Mouse (Mus musculus): ENCODE measurements around the gene Irf2bpl. TPM values are rescaled to one million over a fixed set of nuclear protein-coding genes. Genes with fewer than 3 reads are reported as not detected.

Gene Irf2bpl
- polyA plus RNA-seq (2016; fragmentation: Nextera tagmentation; extraction: Ambion mirVana), result 74.8 and 81.9 TPM in 2 replicates

GRCm38 (mm10) chr12:86884197-86885058 lies at the start of gene Irf2bpl:
TSS of gene Irf2bpl (minus strand) at chr12:86884798.
- under 1% methylated on average over 82 of the region's 82 CpGs for WGBS
- Histone ChIP-seq H3K4me3 (replicated peaks) (peak within 1 kb of the TSS; percentile 93), H3K36me3 (replicated peaks) (peaks cover 3% of the 10 kb centered on the region; the same call in 1 of the 2 replicates), H3K27ac (peak within 1 kb of the TSS; percentile 100), H3K4me1 (peaks cover 69% of the 10 kb centered on the region), H3K9ac (peak within 1 kb of the TSS; percentile 100), H3K27me3 (no peaks in the 10 kb centered on the region), H3K9me3 (no peaks in the 10 kb centered on the region), H3K4me2 (peak within 1 kb of the TSS; percentile 97)
- ATAC-seq (ENCODE audit: low FRiP score), result peak; percentile 90

GRCm38 (mm10) chr12:86932575-86932952 lies 48.0 kb upstream of the Irf2bpl start:
- WGBS, result 21% methylated on average over 6 of the region's 6 CpGs
- Histone ChIP-seq H3K4me1 (peaks cover 11% of the 10 kb centered on the region), H3K4me3 (replicated peaks) (no peak overlapping the region), H3K27ac (no peak overlapping the region), H3K27me3 (no peaks in the 10 kb centered on the region), H3K9me3 (peaks cover 7% of the 10 kb centered on the region), H3K4me2 (no peak overlapping the region), H3K9ac (no peak overlapping the region), H3K36me3 (replicated peaks) (no peaks in the 10 kb centered on the region)
- ATAC-seq (ENCODE audit: low FRiP score), result no peak

- H3K4me2 ChIP-seq, result no peak overlapping the region
- peaks cover 11% of the 10 kb centered on the region for H3K4me1 ChIP-seq
- no peak overlapping the region for H3K4me3 ChIP-seq (replicated peaks)
- no peak overlapping the region for H3K9ac ChIP-seq
- 15% methylated on average over 7 of the region's 7 CpGs for WGBS
- peaks cover 7% of the 10 kb centered on the region for H3K9me3 ChIP-seq
- H3K36me3 ChIP-seq (replicated peaks), result no peaks in the 10 kb centered on the region
- no peaks in the 10 kb centered on the region for H3K27me3 ChIP-seq
- H3K27ac ChIP-seq, result no peak overlapping the region
- no peak for ATAC-seq (ENCODE audit: low FRiP score)
Measured at GRCm38 (mm10) chr12:86931919-86932574, 47.4 kb upstream of the Irf2bpl start.

- Histone ChIP-seq H3K4me3 (replicated peaks) (no peak overlapping the region), H3K4me2 (no peak overlapping the region), H3K9ac (no peak overlapping the region), H3K36me3 (replicated peaks) (no peaks in the 10 kb centered on the region), H3K9me3 (peaks cover 7% of the 10 kb centered on the region), H3K27ac (0 out of 2 replicates have a peak overlapping the region, but pooled peaks have one; percentile 42), H3K4me1 (peaks cover 11% of the 10 kb centered on the region), H3K27me3 (no peaks in the 10 kb centered on the region)
- 75% methylated on average over 6 of the region's 6 CpGs for WGBS
- ATAC-seq (ENCODE audit: low FRiP score), result no peak
Measured at GRCm38 (mm10) chr12:86930934-86931729, 46.5 kb upstream of the Irf2bpl start.

- H3K9me3 ChIP-seq, result peaks cover 7% of the 10 kb centered on the region
- no peak overlapping the region for H3K4me2 ChIP-seq
- H3K36me3 ChIP-seq (replicated peaks), result no peaks in the 10 kb centered on the region
- H3K4me1 ChIP-seq, result peaks cover 19% of the 10 kb centered on the region
- no peak overlapping the region for H3K9ac ChIP-seq
- 0 out of 2 replicates have a peak, but pooled peaks cover 3% of the 10 kb centered on the region for H3K27me3 ChIP-seq
- ATAC-seq (ENCODE audit: low FRiP score), result peak; percentile 62
- 2% methylated on average over 5 of the region's 5 CpGs for WGBS
- H3K27ac ChIP-seq, result 0 out of 2 replicates have a peak overlapping the region, but pooled peaks have one; percentile 50
- no peak overlapping the region for H3K4me3 ChIP-seq (replicated peaks)
Measured at GRCm38 (mm10) chr12:86923837-86924236, 39.2 kb upstream of the Irf2bpl start.

GRCm38 (mm10) chr12:86918983-86919722 lies 34.6 kb upstream of the Irf2bpl start:
- Histone ChIP-seq H3K4me1 (peaks cover 50% of the 10 kb centered on the region), H3K9ac (no peak overlapping the region), H3K36me3 (replicated peaks) (no peaks in the 10 kb centered on the region), H3K27ac (peak overlapping the region; percentile 78), H3K9me3 (no peaks in the 10 kb centered on the region), H3K27me3 (0 out of 2 replicates have a peak, but pooled peaks cover 3% of the 10 kb centered on the region), H3K4me3 (replicated peaks) (no peak overlapping the region), H3K4me2 (no peak overlapping the region)
- ATAC-seq (ENCODE audit: low FRiP score), result 0 out of 2 replicates have a peak, but pooled peaks have one; percentile 2
- WGBS, result 82% methylated on average over 17 of the region's 17 CpGs

- peak overlapping the region; percentile 78 for H3K27ac ChIP-seq
Measured at GRCm38 (mm10) chr12:86918361-86918967, 33.9 kb upstream of the Irf2bpl start.

GRCm38 (mm10) chr12:86916796-86917573 lies 32.4 kb upstream of the Irf2bpl start:
- Histone ChIP-seq H3K4me3 (replicated peaks) (no peak overlapping the region), H3K4me1 (peaks cover 56% of the 10 kb centered on the region), H3K4me2 (no peak overlapping the region), H3K9me3 (no peaks in the 10 kb centered on the region), H3K27me3 (peaks cover 7% of the 10 kb centered on the region; the same call in 1 of the 2 replicates), H3K9ac (no peak overlapping the region), H3K36me3 (replicated peaks) (no peaks in the 10 kb centered on the region), H3K27ac (peak overlapping the region; percentile 78)
- WGBS, result 81% methylated on average over 7 of the region's 7 CpGs
- ATAC-seq (ENCODE audit: low FRiP score), result no peak

More at GRCm38 (mm10) chr12:86918361-86918967, 33.9 kb upstream of the Irf2bpl start:
- Histone ChIP-seq H3K4me1 (peaks cover 52% of the 10 kb centered on the region), H3K27me3 (peaks cover 10% of the 10 kb centered on the region; the same call in 1 of the 2 replicates), H3K9me3 (no peaks in the 10 kb centered on the region), H3K4me3 (replicated peaks) (no peak overlapping the region), H3K4me2 (0 out of 2 replicates have a peak overlapping the region, but pooled peaks have one; percentile 13), H3K36me3 (replicated peaks) (no peaks in the 10 kb centered on the region), H3K9ac (peak overlapping the region; percentile 18; the same call in 1 of the 2 replicates)
- ATAC-seq (ENCODE audit: low FRiP score), result peak; percentile 67
- WGBS, result 20% methylated on average over 11 of the region's 11 CpGs

- H3K4me3 ChIP-seq (replicated peaks), result no peak overlapping the region
- 75% methylated on average over 7 of the region's 7 CpGs for WGBS
- no peak for ATAC-seq (ENCODE audit: low FRiP score)
Measured at GRCm38 (mm10) chr12:86915617-86916016, 31.0 kb upstream of the Irf2bpl start.

GRCm38 (mm10) chr12:86914756-86915155 lies 30.2 kb upstream of the Irf2bpl start:
- WGBS, result 70% methylated on average over 6 of the region's 6 CpGs
- no peak for ATAC-seq (ENCODE audit: low FRiP score)

More at GRCm38 (mm10) chr12:86915617-86916016, 31.0 kb upstream of the Irf2bpl start:
- no peaks in the 10 kb centered on the region for H3K9me3 ChIP-seq
- H3K36me3 ChIP-seq (replicated peaks), result no peaks in the 10 kb centered on the region
- peaks cover 65% of the 10 kb centered on the region for H3K4me1 ChIP-seq
- no peak overlapping the region for H3K27ac ChIP-seq
- peaks cover 7% of the 10 kb centered on the region; the same call in 1 of the 2 replicates for H3K27me3 ChIP-seq
- H3K9ac ChIP-seq, result no peak overlapping the region
- H3K4me2 ChIP-seq, result no peak overlapping the region

More at GRCm38 (mm10) chr12:86914756-86915155, 30.2 kb upstream of the Irf2bpl start:
- Histone ChIP-seq H3K36me3 (replicated peaks) (no peaks in the 10 kb centered on the region), H3K27ac (no peak overlapping the region), H3K4me2 (no peak overlapping the region), H3K9ac (no peak overlapping the region), H3K4me1 (peaks cover 71% of the 10 kb centered on the region), H3K4me3 (replicated peaks) (no peak overlapping the region), H3K9me3 (no peaks in the 10 kb centered on the region), H3K27me3 (peaks cover 7% of the 10 kb centered on the region; the same call in 1 of the 2 replicates)
